Mouse (Mus musculus) thymus, postnatal 4 days (tissue): ENCODE results near the gene Sf3b4.

Experiments
- DNase-seq: peaks from one replicate; pipeline ENCODE4 v3.0.0; 2021

Gene Sf3b4

DNA sequence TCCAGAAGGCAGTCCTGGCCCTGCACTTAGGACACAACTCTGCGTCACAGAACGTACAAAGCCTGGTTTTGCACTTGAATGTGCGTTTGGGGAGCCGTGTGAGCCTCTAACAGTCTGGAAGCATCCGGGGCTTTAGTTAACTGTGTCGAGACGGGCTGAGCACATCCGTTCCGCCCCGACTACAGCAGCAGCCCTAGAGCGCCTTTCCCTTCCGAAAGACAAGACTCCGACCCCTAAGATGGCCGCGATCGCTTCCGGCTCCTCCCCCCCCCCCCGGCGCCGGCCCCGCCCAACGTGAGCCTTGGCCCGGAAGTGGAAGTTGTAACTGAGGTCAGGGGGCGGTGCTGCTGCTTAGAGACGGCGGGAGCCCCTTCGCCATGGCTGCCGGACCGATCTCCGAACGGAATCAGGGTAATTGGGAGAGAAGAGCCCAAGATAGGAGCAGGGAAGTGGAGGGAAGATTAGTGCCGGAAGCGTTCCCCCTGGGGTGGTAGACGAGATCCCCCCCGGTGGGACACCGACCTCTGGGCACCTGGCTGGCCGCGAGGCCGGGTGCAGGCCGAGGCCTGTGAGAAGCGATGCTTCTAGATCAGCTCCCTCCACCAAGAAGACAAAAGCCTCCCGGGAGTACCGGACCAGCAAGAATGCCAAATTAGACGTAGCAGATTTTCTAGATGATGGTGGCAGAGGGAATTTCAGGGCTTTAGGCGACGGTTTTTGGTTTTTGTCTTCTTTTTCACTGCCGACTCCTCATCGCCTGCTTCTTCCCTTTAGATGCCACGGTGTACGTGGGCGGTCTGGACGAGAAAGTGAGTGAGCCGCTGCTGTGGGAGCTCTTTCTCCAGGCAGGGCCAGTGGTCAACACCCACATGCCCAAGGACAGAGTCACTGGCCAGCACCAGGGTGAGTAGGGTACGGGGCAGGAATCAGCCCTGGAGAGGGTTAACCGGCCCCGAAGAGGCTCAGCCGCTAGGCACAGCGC, at the start of gene Sf3b4:
Sf3b4 (plus strand) TSS at position 136 of the 982 bp plus-strand sequence.
- peak; percentile 86 for DNase-seq

- no peak for DNase-seq
Measured at GRCm38 (mm10) chr3:96124235-96124634, 47.9 kb upstream of the Sf3b4 start.

- no peak for DNase-seq
Measured at GRCm38 (mm10) chr3:96128128-96128527, 44.0 kb upstream of the Sf3b4 start.

DNA sequence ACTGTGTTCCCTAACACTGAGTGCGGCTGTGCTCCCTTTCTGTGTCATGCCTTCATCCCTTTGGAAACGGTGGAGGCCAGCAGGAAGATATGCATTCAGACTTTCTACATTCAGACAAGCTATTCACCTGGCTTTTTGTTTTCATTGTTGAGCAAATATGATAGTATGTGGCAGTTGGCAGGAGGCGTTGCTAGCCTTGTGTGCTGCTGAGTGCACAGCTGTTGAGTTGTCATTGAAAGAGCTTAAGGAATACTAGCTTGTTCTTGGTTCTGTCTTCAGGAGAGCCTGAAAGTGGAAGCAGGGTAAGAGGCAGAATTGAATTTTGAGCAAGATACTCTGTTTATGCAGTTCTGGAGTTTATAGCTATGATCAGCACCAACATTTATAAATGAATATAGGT, 39.7 kb upstream of the Sf3b4 start:
- no peak for DNase-seq

DNA sequence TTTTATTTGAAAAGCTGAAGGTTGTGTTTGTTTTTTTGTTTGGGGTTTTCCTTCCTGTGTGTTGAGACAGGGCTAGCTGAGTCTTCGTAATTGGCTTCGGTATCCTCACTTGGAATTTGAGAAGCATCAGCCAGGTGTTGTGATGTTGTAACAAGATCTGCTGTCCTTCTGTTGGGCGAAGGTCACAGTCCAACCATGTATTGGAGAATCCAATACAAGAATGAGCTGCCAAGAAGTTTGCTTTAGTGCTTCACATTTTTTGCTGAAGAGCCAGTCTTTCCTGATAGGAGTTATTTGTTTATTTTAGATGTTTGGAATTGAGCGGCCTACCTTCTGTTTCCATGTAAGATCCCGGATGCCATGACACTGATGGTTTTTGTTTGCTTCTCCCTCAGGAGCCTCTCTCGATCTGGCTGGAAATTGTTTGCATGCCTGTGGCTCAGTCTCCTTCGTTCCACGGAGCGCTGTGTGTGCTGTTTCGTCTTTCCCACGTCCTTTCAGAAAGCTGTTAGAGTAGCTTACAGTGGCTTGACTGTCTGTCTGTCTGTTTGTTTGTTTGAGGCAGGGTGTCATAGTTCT, 38.7 kb upstream of the Sf3b4 start:
- no peak for DNase-seq

GRCm38 (mm10) chr3:96135011-96135410, 37.1 kb upstream of the Sf3b4 start:
- DNase-seq, result no peak

- DNase-seq, result peak; percentile 46
Measured at GRCm38 (mm10) chr3:96147950-96148349, 24.2 kb upstream of the Sf3b4 start.

DNA sequence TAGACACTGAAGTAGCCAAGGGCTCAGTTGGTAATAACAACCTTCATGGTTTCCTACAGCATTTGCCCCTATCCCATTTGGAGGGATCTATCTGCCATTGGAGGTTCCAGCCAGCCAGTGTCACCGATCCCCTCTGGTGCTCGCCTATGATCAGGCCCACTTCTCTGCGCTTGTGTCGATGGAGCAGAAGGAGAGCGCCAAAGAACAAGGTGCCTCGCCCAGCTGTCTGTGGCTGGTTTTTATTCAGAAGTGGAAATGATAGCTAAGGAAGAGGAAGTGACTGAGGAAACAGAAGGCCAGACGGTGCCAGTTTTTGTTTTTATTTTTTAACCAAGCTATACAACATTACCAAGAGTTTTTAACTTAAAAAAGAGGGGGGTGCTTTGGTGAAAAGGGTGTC, 20.3 kb upstream of the Sf3b4 start:
- no peak for DNase-seq

DNA sequence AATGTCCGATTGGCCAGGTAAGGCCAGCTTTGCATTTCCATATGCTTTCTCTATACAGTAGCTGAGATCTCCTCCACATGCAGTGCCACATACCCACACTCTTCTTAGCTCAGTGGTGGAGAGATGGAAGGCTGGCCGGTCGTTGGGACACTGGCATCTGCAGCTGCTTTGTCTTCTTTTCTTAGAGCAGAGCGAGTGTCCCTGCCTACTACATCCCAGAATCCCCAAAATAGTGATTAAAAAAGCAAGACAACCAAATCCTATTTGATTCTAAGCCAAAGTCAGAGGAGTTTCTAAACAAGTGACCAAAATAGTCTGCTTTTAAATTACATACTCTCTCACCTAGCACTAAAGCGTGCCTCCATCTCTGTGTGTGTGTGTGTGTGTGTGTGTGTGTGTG, 19.5 kb upstream of the Sf3b4 start:
- DNase-seq, result no peak

DNA sequence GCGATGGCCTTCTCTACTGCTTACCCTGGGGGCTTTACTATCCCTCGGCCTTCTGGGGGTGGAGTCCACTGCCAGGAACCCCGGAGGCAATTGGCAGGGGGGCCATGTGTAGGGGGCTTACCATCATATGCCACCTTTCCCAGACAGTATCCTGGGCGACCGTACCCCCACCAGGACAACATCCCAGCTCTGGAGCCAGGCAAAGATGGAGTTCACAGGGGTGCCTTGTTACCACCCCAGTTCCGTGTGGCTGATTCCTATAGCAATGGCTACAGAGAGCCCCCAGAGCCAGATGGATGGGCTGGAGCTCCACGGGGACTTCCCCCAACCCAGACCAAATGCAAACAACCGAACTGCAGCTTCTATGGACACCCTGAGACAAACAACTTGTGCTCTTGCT, 16.6 kb upstream of the Sf3b4 start:
- no peak for DNase-seq

DNA sequence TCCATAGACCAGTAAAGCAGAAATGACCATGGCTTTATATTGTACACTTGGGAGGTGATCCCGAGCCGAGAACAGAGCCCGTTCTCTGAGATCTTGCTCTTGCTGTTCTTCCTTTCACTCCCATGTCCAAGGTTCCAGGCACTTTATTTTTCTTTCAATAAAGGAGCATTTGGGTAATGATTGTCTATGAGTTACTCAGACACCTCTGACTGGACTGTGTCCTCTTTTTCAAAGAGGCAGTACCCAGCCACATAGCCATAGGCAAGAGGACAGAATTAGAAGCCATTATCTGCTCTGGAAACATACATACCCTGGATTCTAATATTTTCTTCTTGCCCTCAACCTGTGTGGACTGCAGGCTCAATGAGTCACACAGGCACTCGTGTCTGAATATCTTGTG, 12.3 kb upstream of the Sf3b4 start:
- DNase-seq, result no peak

DNA sequence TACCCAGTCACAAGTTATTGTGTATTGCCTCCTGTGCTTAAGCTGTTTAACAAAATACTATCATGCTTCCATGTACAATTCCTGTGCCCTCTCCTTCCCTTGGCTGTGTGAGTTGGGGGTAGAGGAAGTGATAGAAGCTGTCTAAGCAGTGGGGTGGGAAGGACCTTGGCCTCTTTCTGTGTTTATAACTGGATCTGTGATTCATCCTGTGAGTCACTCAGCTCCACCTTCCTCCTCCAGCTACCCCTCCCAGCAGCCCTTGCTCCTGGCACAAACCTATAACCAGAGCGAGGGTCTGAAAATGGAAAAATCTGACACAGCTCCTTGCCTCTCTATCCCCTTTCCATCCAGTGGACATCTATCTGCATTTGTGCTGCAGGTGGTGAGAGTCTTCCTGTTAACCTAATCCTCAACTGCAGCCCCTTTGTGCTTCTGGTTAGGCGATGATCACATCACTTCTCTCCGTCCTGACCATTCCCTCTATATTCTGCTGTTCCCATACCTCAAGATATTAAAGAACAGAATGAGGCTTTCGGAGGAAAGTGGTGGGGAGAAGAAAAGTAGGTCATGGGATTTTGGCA, 11.8 kb upstream of the Sf3b4 start:
- no peak for DNase-seq

- no peak for DNase-seq
Measured at GRCm38 (mm10) chr3:96160803-96161516, 11.2 kb upstream of the Sf3b4 start.

DNA sequence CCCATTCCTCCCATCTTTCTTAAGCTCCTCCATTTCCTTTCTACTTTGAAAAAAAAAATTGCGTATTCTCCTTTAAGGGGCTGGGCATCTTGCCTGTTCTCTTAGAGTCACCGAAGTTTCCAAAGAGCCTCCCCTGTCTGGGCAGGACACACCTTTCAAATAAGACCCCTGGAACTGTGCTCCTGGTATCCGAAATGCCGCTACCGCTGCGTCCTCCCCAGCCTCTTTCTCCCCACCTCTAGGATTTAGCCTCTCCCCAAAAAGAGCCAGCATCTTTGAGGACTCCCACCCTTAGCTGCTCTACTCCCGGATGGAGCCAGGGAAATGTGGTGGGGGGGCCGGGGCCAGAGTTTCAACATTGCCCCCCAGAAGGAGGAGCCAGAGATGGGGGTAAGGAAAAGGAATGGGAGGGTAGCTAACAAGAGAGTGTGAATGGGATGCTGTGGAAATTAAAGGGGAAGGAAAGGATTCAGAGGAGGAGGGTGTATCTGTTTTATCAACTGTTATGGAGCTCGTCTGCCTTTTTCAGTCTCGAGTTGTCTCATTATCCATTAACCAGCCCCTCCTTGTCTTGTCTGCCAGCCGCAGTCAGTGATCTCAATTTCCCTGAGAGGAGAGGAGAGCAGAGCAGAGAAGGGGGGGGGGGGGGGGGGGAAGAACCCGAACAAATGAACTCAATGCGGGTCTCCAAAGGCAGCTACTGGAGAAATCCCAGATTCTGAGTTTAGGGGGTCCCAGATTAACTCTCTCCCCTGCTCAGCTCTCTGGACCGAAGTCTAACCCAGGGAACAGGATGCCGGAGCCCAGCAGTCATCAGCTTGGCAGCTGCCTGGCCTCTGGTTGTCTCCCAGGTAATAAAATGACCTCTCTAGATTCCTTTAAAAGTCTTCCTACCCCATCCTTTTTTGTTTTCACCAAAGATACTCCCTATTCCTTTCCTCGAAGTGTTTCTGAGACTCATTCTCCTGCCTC, 10.0 kb upstream of the Sf3b4 start, which contains the start of gene Mtmr11:
Mtmr11 (plus strand) TSS at position 136 of the 972 bp plus-strand sequence.
- no peak for DNase-seq

DNA sequence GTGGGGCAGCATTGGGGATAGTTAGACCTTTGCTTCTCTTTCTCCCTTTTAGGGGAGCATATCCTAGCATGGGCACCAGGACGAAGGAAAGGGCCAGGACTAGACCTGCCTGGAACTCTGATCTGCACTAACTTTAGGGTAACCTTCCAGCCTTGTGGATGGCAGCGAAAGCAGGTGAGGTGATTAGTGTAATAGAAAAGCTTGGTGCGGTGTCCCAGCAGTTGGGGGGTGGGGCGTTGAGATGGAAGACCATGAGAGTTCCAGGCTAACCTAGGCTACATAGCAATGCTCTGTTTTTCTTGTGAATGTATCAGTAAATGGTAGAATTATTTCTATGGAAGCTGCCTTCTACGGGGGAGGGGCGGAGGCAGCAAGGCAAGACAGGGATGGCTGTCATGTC, 9.1 kb upstream of the Sf3b4 start:
- DNase-seq, result no peak

DNA sequence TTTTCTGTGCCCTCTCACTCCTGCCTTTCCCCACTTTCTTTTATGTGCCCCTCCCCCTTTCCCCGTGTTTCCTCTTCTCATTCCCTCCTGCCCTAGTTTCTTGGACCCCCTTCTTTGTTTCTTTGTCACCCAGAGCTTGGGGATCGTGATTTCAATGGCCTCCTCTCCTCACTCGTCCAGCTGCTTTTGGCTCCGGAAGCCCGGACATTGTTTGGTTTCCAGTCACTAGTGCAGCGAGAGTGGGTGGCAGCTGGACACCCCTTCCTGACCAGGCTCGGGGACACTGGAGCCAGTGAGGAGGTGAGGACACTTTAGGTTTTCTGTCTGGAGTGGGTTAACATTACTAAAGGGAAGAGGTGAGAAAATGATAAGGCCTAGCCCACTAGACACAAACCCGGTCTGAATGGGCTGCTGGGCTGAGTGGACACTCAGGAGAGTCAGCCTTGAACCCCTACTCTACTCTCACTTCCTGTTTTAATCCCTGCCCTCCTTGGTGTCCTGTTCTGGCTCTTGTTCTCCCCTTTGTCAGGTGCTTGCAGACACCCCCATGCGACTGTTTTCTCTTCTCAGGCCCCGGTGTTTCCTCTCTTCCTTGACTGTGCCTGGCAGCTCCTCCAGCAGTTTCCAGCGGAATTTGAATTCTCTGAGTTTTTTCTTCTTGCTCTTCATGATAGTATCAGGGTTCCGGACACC, 3.5 kb upstream of the Sf3b4 start:
- no peak for DNase-seq

GRCm38 (mm10) chr3:96170276-96170675, 1.9 kb upstream of the Sf3b4 start:
- no peak for DNase-seq

GRCm38 (mm10) chr3:96170976-96171545, 1.1 kb upstream of the Sf3b4 start:
- peak; percentile 47 for DNase-seq

- DNase-seq, result no peak
Measured at GRCm38 (mm10) chr3:96171583-96172196, 442 bp upstream of the Sf3b4 start.

DNA sequence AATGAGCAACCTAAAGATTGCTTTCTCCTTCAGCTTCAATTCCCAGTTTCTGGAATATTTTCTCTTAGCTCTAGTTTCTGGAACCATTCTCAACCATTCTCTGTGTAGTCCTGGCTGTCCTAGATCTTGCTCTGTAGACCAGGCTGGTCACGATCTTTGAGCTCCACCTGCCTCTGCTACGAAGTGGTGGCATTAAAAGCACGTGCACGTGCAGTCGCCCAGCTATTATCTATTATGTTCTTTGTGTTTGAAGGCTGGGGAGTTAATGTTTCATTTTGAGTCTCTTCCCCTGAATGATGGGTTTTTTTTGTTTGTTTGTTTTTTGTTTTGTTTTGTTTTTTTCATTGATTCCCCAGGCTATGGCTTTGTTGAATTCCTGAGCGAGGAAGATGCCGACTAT, 1.1 kb downstream of the Sf3b4 start:
- DNase-seq, result no peak
